Comparison of ENCODE assay signal across 13 mouse cellular contexts in the genomic region with DNA sequence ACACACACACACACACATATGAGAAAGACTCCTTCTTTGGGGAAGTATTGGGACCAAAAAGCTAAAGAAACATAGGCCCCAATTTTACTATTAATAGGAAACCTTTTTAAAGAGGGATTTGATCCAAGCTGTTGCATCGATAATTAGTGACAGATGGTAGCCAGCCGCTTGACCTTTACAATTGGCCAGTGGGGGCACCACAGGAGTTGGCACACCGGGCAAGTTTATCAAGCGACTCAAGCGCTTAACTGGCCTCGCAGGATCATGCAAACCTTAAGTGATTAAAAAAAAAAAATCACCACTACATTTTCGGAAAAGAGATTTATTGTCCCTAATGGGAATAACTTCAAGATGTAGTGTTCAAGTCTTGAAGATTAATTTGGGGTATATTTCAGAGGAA. TPM values are rescaled to one million over a fixed set of nuclear protein-coding genes. Genes with fewer than 3 reads are reported as not detected.
DNase-seq lines count a peak whose midpoint lies in the region; ATAC-seq lines count a peak whose summit lies in the region.
"Had no signal": no experiment of that assay in that cellular context is flagged by ENCODE, and none has a peak within 500 bp of the region (broad histone marks: within the 10 kb centered on the region; RNA-seq: fewer than 3 reads in every experiment).

No protein-coding gene starts in this region.

- no peaks in the 10 kb centered on the region for H3K9me3 ChIP-seq in liver, embryonic 12.5 days (replicated peaks)
- H3K9me3 ChIP-seq in limb, embryonic 12.5 days, result no peaks in the 10 kb centered on the region
- H3K9me3 ChIP-seq: embryonic facial prominence, embryonic 13.5 days; heart, embryonic 12.5 days had no signal

- peak overlapping the region; percentile 53 for H3K9ac ChIP-seq in liver, embryonic 12.5 days
- no peak overlapping the region for H3K9ac ChIP-seq in limb, embryonic 12.5 days (replicated peaks)
- H3K9ac ChIP-seq: embryonic facial prominence, embryonic 13.5 days; heart, embryonic 12.5 days had no signal

- no peaks in the 10 kb centered on the region for H3K36me3 ChIP-seq in liver, embryonic 12.5 days
- H3K36me3 ChIP-seq in limb, embryonic 12.5 days, result no peaks in the 10 kb centered on the region
- H3K36me3 ChIP-seq: embryonic facial prominence, embryonic 13.5 days; heart, embryonic 12.5 days had no signal

- peak overlapping the region; percentile 14; the same call in 1 of the 2 replicates for H3K4me2 ChIP-seq in liver, embryonic 12.5 days
- H3K4me2 ChIP-seq in limb, embryonic 12.5 days, result no peak overlapping the region
- H3K4me2 ChIP-seq: embryonic facial prominence, embryonic 13.5 days; heart, embryonic 12.5 days had no signal

- H3K4me3 ChIP-seq in liver, embryonic 12.5 days, result no peak overlapping the region
- no peak overlapping the region for H3K4me3 ChIP-seq in limb, embryonic 12.5 days (replicated peaks)
- H3K4me3 ChIP-seq: embryonic facial prominence, embryonic 13.5 days; heart, embryonic 12.5 days had no signal

- 78% methylated on average over 7 of the region's 7 CpGs for WGBS in liver, embryonic 12.5 days (ENCODE audit: insufficient replicate concordance)
- WGBS in limb, embryonic 12.5 days, result 57% methylated on average over 7 of the region's 7 CpGs

- H3K27ac ChIP-seq in liver, embryonic 12.5 days, result peak overlapping the region; percentile 78
- H3K27ac ChIP-seq in limb, embryonic 12.5 days, result peak overlapping the region; percentile 71; the same call in 1 of the 2 replicates

- no peaks in the 10 kb centered on the region for H3K27me3 ChIP-seq in liver, embryonic 12.5 days (replicated peaks)
- H3K27me3 ChIP-seq in limb, embryonic 12.5 days, result no peaks in the 10 kb centered on the region
- H3K27me3 ChIP-seq: embryonic facial prominence, embryonic 13.5 days; heart, embryonic 12.5 days had no signal

- peaks cover 53% of the 10 kb centered on the region for H3K4me1 ChIP-seq in liver, embryonic 12.5 days
- peaks cover 5% of the 10 kb centered on the region; the same call in 1 of the 2 replicates for H3K4me1 ChIP-seq in limb, embryonic 12.5 days (replicated peaks)
- H3K4me1 ChIP-seq: embryonic facial prominence, embryonic 13.5 days had no signal

- ATAC-seq in cerebellum, adult (ENCODE audit: insufficient number of reproducible peaks, low FRiP score, low TSS enrichment), result peak; percentile 45; the same call in 1 of the 2 replicates
- no peak for ATAC-seq in liver, embryonic 12.5 days
- ATAC-seq in limb, embryonic 12.5 days (ENCODE audit: insufficient number of reproducible peaks, insufficient read depth, low FRiP score, low TSS enrichment, low read depth), result no peak
- ATAC-seq in granulocyte monocyte progenitor cell, adult 5-6 weeks (replicated peaks; ENCODE audit: poor library complexity, severe bottlenecking), result no peak

- DNase-seq in cerebellum, postnatal 4 days (ENCODE audit: low spot score in 2 of 2), result no peak
- DNase-seq in liver, result no peak
- peak; percentile 70 for DNase-seq in cerebellum, adult 9-11 months
- no peak for DNase-seq in layer of hippocampus, adult 9-10 months (ENCODE audit: low spot score)
- DNase-seq: layer of hippocampus, postnatal 36 days; spleen, adult 18-20 months; thymus, adult 2 months had no signal

RNA-seq across cellular contexts. Expression of gene Hist1h4d, which starts 11.2 kb away (rescaled TPM):
- 128 and 134 TPM in 2 replicates for polyA plus RNA-seq in liver, embryonic 12.5 days (2016; fragmentation: Nextera tagmentation; extraction: Ambion mirVana)
- 139 and 158 TPM in 2 replicates for polyA plus RNA-seq in limb, embryonic 12.5 days (2016; fragmentation: Nextera tagmentation; extraction: Ambion mirVana)
- 116 and 278 TPM in 2 replicates for total RNA-seq in granulocyte monocyte progenitor cell, adult 5-6 weeks (2014; fragmentation: Nextera tagmentation)
- total RNA-seq in granulocyte monocyte progenitor cell, adult 5-6 weeks (2017), result 929 and 1,118 TPM in 2 replicates

RNA-seq across cellular contexts. Expression of gene Hist1h3d, which starts 17.1 kb away (rescaled TPM):
- polyA plus RNA-seq in liver, embryonic 12.5 days (2016; fragmentation: Nextera tagmentation; extraction: Ambion mirVana), result 5.3 and 6.2 TPM in 2 replicates
- polyA plus RNA-seq in limb, embryonic 12.5 days (2016; fragmentation: Nextera tagmentation; extraction: Ambion mirVana), result 9.5 and 11.3 TPM in 2 replicates
- total RNA-seq in granulocyte monocyte progenitor cell, adult 5-6 weeks (2014; fragmentation: Nextera tagmentation), result 52.8 and 62.0 TPM in 2 replicates
- 83.5 and 136 TPM in 2 replicates for total RNA-seq in granulocyte monocyte progenitor cell, adult 5-6 weeks (2017)

RNA-seq across cellular contexts. Expression of gene Hist1h2ad, which starts 18.4 kb away (rescaled TPM):
- 1.2 and 3.1 TPM in 2 replicates for polyA plus RNA-seq in liver, embryonic 12.5 days (2016; fragmentation: Nextera tagmentation; extraction: Ambion mirVana)
- polyA plus RNA-seq in limb, embryonic 12.5 days (2016; fragmentation: Nextera tagmentation; extraction: Ambion mirVana), result 1.9 and 2.7 TPM in 2 replicates
- total RNA-seq in granulocyte monocyte progenitor cell, adult 5-6 weeks (2014; fragmentation: Nextera tagmentation), result not detected in 2 replicates
- 685 and 1,721 TPM in 2 replicates for total RNA-seq in granulocyte monocyte progenitor cell, adult 5-6 weeks (2017)

RNA-seq across cellular contexts. Expression of gene Hist1h2bf, which starts 18.6 kb away (rescaled TPM):
- 7.1 and 9.9 TPM in 2 replicates for polyA plus RNA-seq in liver, embryonic 12.5 days (2016; fragmentation: Nextera tagmentation; extraction: Ambion mirVana)
- 12.5 and 21.2 TPM in 2 replicates for polyA plus RNA-seq in limb, embryonic 12.5 days (2016; fragmentation: Nextera tagmentation; extraction: Ambion mirVana)
- total RNA-seq in granulocyte monocyte progenitor cell, adult 5-6 weeks (2014; fragmentation: Nextera tagmentation), result 148 and 188 TPM in 2 replicates
- total RNA-seq in granulocyte monocyte progenitor cell, adult 5-6 weeks (2017), result 453 and 461 TPM in 2 replicates

RNA-seq across cellular contexts. Expression of gene Hist1h2bg, which starts 21.4 kb away (rescaled TPM):
- 10.7 and 14.4 TPM in 2 replicates for polyA plus RNA-seq in liver, embryonic 12.5 days (2016; fragmentation: Nextera tagmentation; extraction: Ambion mirVana)
- polyA plus RNA-seq in limb, embryonic 12.5 days (2016; fragmentation: Nextera tagmentation; extraction: Ambion mirVana), result 16.5 and 25.4 TPM in 2 replicates
- total RNA-seq in granulocyte monocyte progenitor cell, adult 5-6 weeks (2014; fragmentation: Nextera tagmentation), result 160 and 268 TPM in 2 replicates
- 1,365 and 1,429 TPM in 2 replicates for total RNA-seq in granulocyte monocyte progenitor cell, adult 5-6 weeks (2017)
